Mouse (Mus musculus): ENCODE results near the gene Sox11. TPM values are rescaled to one million over a fixed set of nuclear protein-coding genes. Genes with fewer than 3 reads are reported as not detected.

Gene Sox11
- polyA plus RNA-seq, 1 experiment: 60.1 TPM

GRCm38 (mm10) chr12:27293208-27293607 is 49.2 kb downstream of the Sox11 start:
- Histone ChIP-seq H3K9ac (ENCODE audit: low read depth, poor library complexity, severe bottlenecking) (no peak overlapping the region), H3K36me3 (ENCODE audit: control insufficient read depth, insufficient read depth, low read length, poor library complexity, severe bottlenecking) (no peaks in the 10 kb centered on the region), H3K27me3 (ENCODE audit: control insufficient read depth, insufficient read depth, low read length, poor library complexity, severe bottlenecking) (no peaks in the 10 kb centered on the region), H3K4me1 (ENCODE audit: control insufficient read depth, insufficient read depth, low read length) (no peaks in the 10 kb centered on the region), H3K9me3 (replicated peaks; ENCODE audit: control insufficient read depth, insufficient read depth, low read length, poor library complexity, severe bottlenecking) (no peaks in the 10 kb centered on the region), H3K4me3 (ENCODE audit: low read depth, low read length) (no peak overlapping the region), H3K27ac (ENCODE audit: insufficient read depth, low read length) (no peak overlapping the region)
- TF ChIP-seq EP300 (IDR thresholded peaks at IDR 0.05; ENCODE audit: insufficient read depth, low read depth, low read length) (no peak), CTCF (IDR thresholded peaks at IDR 0.05; ENCODE audit: low read depth, low read length) (no peak), POLR2A (IDR thresholded peaks at IDR 0.05; ENCODE audit: insufficient read depth, low read length) (no peak)

Data from ES-Bruce4 (cell line).